Mouse (Mus musculus): Measurements from ENCODE around the gene D430041D05Rik.

- no peak for TF ChIP-seq POLR2A (IDR thresholded peaks at IDR 0.05; ENCODE audit: borderline replicate concordance, low read depth, low read length)
- no peak for TF ChIP-seq CTCF (IDR thresholded peaks at IDR 0.05; ENCODE audit: low read depth, low read length)
These were observed 9.2 kb upstream of the D430041D05Rik start for GRCm38 (mm10) chr2:104419999-104420398.
